Mouse (Mus musculus) intestine, postnatal 0 days (tissue): ENCODE results near the gene Duox1. TPM values are rescaled to one million over a fixed set of nuclear protein-coding genes. Genes with fewer than 3 reads are reported as not detected.
A peak's percentile ranks its signal among the peaks of the same experiment; 100 is the strongest.
"Not testable (repeated sequence)": the region's sequence is repeated elsewhere in the genome, so short reads cannot be mapped to it uniquely, and the experiment has no call there.

Experiments
- ATAC-seq: fragments of 200-750 bp; cut with Nextera tagmentation; 2 replicates; pipeline ENCODE4 v1.8.0; 2017; ENCODE audit warnings: mild to moderate bottlenecking, moderate TSS enrichment, moderate library complexity
- H3K27ac ChIP-seq: fragments of 300-500 bp; sonication (generic); 2 replicates; pipeline ENCODE4 v1.5.1; 2014; ENCODE audit warnings: mild to moderate bottlenecking, low read depth, low read length, moderate library complexity
- H3K27me3 ChIP-seq: fragments of 300-500 bp; sonication (generic); replicated peaks from 2 replicates; pipeline ENCODE4 v1.6.1; 2014; ENCODE audit warnings: low read length, mixed read lengths; ENCODE audit not compliant: control insufficient read depth, insufficient read depth
- H3K36me3 ChIP-seq: fragments of 300-500 bp; sonication (generic); 2 replicates; pipeline ENCODE4 v1.6.1; 2014; ENCODE audit warnings: mild to moderate bottlenecking, moderate library complexity; ENCODE audit not compliant: control insufficient read depth, insufficient read depth
- H3K4me1 ChIP-seq: fragments of 300-500 bp; sonication (generic); replicated peaks from 2 replicates; pipeline ENCODE4 v1.6.1; 2014; ENCODE audit warnings: antibody characterized with exemption, low read length, mixed read lengths; ENCODE audit not compliant: control insufficient read depth, insufficient read depth
- H3K4me2 ChIP-seq: fragments of 300-500 bp; sonication (generic); replicated peaks from 2 replicates; pipeline ENCODE4 v1.6.1; 2014; ENCODE audit warnings: low read depth, mild to moderate bottlenecking, moderate library complexity
- H3K4me3 ChIP-seq: fragments of 300-500 bp; sonication (generic); 2 replicates; pipeline ENCODE4 v1.5.1; 2014; ENCODE audit warnings: low read depth, low read length
- H3K9ac ChIP-seq: fragments of 300-500 bp; sonication (generic); 2 replicates; pipeline ENCODE4 v1.6.1; 2014; ENCODE audit warnings: mild to moderate bottlenecking, low read depth, low read length
- H3K9me3 ChIP-seq: fragments of 300-500 bp; sonication (generic); 2 replicates; pipeline ENCODE4 v1.6.1; 2016; ENCODE audit warnings: mixed run types; ENCODE audit not compliant: control insufficient read depth
- CTCF ChIP-seq: sonication (generic); IDR thresholded peaks from 2 replicates; pipeline ENCODE4 v1.5.1; 2016; ENCODE audit warnings: low read depth, mild to moderate bottlenecking, control low read depth, antibody characterized with exemption, moderate library complexity
- WGBS: fragments of 180-500 bp; shearing (Covaris S2); extraction: QIAGEN DNeasy Blood & Tissue Kit; methylation state at CpG from one replicate; pipeline ENCODE4 v1.1.7; 2014; 5-methylcytosine and 5-hydroxymethylcytosine counted together
- polyA plus RNA-seq: library from polyadenylated mRNA; unstranded; fragments of >200 nt; fragmentation: Nextera tagmentation; extraction: Ambion mirVana; gene quantifications from 2 replicates; pipeline ENCODE4 v1.2.1, GENCODE M21; 2015

Gene Duox1
- polyA plus RNA-seq, 1 experiment from 2014 or later: not detected

GRCm38 (mm10) chr2:122380768-122381311 lies 65.4 kb downstream of the Duox1 start:
- H3K27me3 ChIP-seq: no peaks in the 10 kb centered on the region
- peak overlapping the region; percentile 12; the same call in 1 of the 2 replicates for H3K4me3 ChIP-seq
- ATAC-seq: no peak
- H3K36me3 ChIP-seq: no peaks in the 10 kb centered on the region
- H3K9me3 ChIP-seq: no peaks in the 10 kb centered on the region
- H3K4me1 ChIP-seq: no peaks in the 10 kb centered on the region
- no peak overlapping the region for H3K9ac ChIP-seq
- WGBS: 11% methylated on average over 11 of the region's 11 CpGs
- peak overlapping the region; percentile 55 for H3K4me2 ChIP-seq
- peak; percentile 89 for TF ChIP-seq CTCF
- no peak overlapping the region for H3K27ac ChIP-seq

- Histone ChIP-seq H3K27me3 (no peaks in the 10 kb centered on the region), H3K9ac (no peak overlapping the region), H3K4me1 (no peaks in the 10 kb centered on the region), H3K4me2 (no peak overlapping the region; the same call in 1 of the 2 replicates), H3K9me3 (no peaks in the 10 kb centered on the region), H3K27ac (no peak overlapping the region; the same call in 1 of the 2 replicates), H3K4me3 (no peak overlapping the region), H3K36me3 (no peaks in the 10 kb centered on the region)
- no peak for ATAC-seq
- 69% methylated on average over 16 of the region's 16 CpGs for WGBS
- no peak for TF ChIP-seq CTCF
Observed at GRCm38 (mm10) chr2:122381329-122382103, 66.0 kb downstream of the Duox1 start.

GRCm38 (mm10) chr2:122382121-122382520 lies 66.6 kb downstream of the Duox1 start:
- WGBS: 81% methylated on average over 6 of the region's 6 CpGs

GRCm38 (mm10) chr2:122385095-122385494 lies 69.6 kb downstream of the Duox1 start:
- ATAC-seq: no peak
- 49% methylated on average over 3 of the region's 3 CpGs for WGBS

More at GRCm38 (mm10) chr2:122382121-122382520, 66.6 kb downstream of the Duox1 start:
- no peak for ATAC-seq
- Histone ChIP-seq H3K9me3 (no peaks in the 10 kb centered on the region), H3K4me1 (no peaks in the 10 kb centered on the region), H3K4me2 (no peak overlapping the region), H3K4me3 (no peak overlapping the region), H3K27ac (peak overlapping the region; percentile 50; the same call in 1 of the 2 replicates), H3K27me3 (no peaks in the 10 kb centered on the region), H3K9ac (no peak overlapping the region), H3K36me3 (no peaks in the 10 kb centered on the region)
- TF ChIP-seq CTCF: no peak

GRCm38 (mm10) chr2:122387135-122387534 lies 71.7 kb downstream of the Duox1 start:
- not testable (repeated sequence) for H3K9me3 ChIP-seq, H3K36me3 ChIP-seq, H3K4me1 ChIP-seq, H3K4me3 ChIP-seq, H3K27ac ChIP-seq, H3K9ac ChIP-seq, ATAC-seq, H3K27me3 ChIP-seq, H3K4me2 ChIP-seq
- 92% methylated on average over 3 of the region's 3 CpGs for WGBS

More at GRCm38 (mm10) chr2:122385095-122385494, 69.6 kb downstream of the Duox1 start:
- H3K9me3 ChIP-seq: no peaks in the 10 kb centered on the region
- no peak overlapping the region for H3K27ac ChIP-seq
- no peak overlapping the region for H3K4me2 ChIP-seq
- H3K27me3 ChIP-seq: no peaks in the 10 kb centered on the region
- TF ChIP-seq CTCF: peak; percentile 48
- H3K4me1 ChIP-seq: no peaks in the 10 kb centered on the region
- H3K36me3 ChIP-seq: no peaks in the 10 kb centered on the region
- H3K4me3 ChIP-seq: no peak overlapping the region
- no peak overlapping the region for H3K9ac ChIP-seq

GRCm38 (mm10) chr2:122396150-122396549 lies 80.7 kb downstream of the Duox1 start:
- no peaks in the 10 kb centered on the region for H3K36me3 ChIP-seq
- no peak for TF ChIP-seq CTCF
- no peak overlapping the region for H3K9ac ChIP-seq
- 93% methylated on average over 1 of the region's 1 CpGs for WGBS
- no peak overlapping the region for H3K4me2 ChIP-seq
- no peaks in the 10 kb centered on the region for H3K27me3 ChIP-seq
- no peak overlapping the region for H3K4me3 ChIP-seq
- H3K4me1 ChIP-seq: no peaks in the 10 kb centered on the region
- no peaks in the 10 kb centered on the region for H3K9me3 ChIP-seq
- no peak overlapping the region for H3K27ac ChIP-seq
- ATAC-seq: 0 out of 2 replicates have a peak, but pooled peaks have one; percentile 38

Other genes with a start within 250 kb of the Duox1 start
- 3.7 and 3.8 TPM in 2 replicates for gene Spg11, start 197.3 kb upstream of the Duox1 start, polyA plus RNA-seq
- 2,008 and 2,179 TPM in 2 replicates for gene B2m, start 168.0 kb upstream of the Duox1 start, polyA plus RNA-seq
- gene Trim69, start 155.0 kb upstream of the Duox1 start, polyA plus RNA-seq: 0.10 TPM in 1 of 2 replicates, not detected in the other
- 0.04 and 0.05 TPM in 2 replicates for gene Patl2, start 129.5 kb upstream of the Duox1 start, polyA plus RNA-seq
- not detected in 2 replicates for gene Terb2, start 129.4 kb upstream of the Duox1 start, polyA plus RNA-seq
- gene Sord, start 80.9 kb upstream of the Duox1 start, polyA plus RNA-seq: 136 and 172 TPM in 2 replicates
- gene Duox2, start 17.2 kb upstream of the Duox1 start, polyA plus RNA-seq: 0.17 and 0.38 TPM in 2 replicates
- gene Duoxa2, start 16.8 kb upstream of the Duox1 start, polyA plus RNA-seq: 0.83 and 1.5 TPM in 2 replicates
- not detected in 2 replicates for gene Duoxa1, start 1.9 kb upstream of the Duox1 start, polyA plus RNA-seq
- 1.8 and 2.0 TPM in 2 replicates for gene Shf, start 53.5 kb downstream of the Duox1 start, polyA plus RNA-seq
- 67.7 and 75.5 TPM in 2 replicates for gene Slc28a2, start 110.8 kb downstream of the Duox1 start, polyA plus RNA-seq
- 0.12 and 0.16 TPM in 2 replicates for gene Gm14085, start 169.3 kb downstream of the Duox1 start, polyA plus RNA-seq